Mouse (Mus musculus): ENCODE measurements around the gene Timp4. TPM values are rescaled to one million over a fixed set of nuclear protein-coding genes. Genes with fewer than 3 reads are reported as not detected.
"Not testable (repeated sequence)": the region's sequence is repeated elsewhere in the genome, so short reads cannot be mapped to it uniquely, and the experiment has no call there.

The Timp4 gene
- polyA plus RNA-seq, 1 experiment = 3.1 TPM

DNA sequence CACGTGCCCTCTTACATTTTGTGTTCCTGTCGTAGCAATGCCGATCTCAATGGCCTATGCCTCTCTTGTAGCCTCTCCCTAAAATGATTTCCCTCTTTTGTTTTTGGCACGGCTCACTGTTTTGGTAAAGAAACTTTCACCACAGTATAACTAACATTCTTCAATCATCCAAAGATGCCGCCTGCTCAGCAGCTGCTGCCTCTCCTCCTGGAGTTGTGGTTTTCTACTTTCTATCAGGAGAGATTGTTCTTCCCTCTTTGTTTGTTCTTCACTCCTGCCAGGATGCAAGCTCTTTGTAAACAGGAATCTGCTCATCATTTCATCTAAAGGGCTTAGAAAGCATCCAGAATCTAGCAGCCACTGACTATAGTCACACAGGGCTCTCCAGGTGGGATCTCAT, 14.8 kb upstream of the Timp4 start:
- H3K4me3 ChIP-seq (replicated peaks; ENCODE audit: extremely low read depth, low read depth, low read length) = no peak overlapping the region
- DNase-seq = no peak
- TF ChIP-seq CTCF (IDR thresholded peaks at IDR 0.05; ENCODE audit: insufficient read depth, low read length) = no peak
- no peaks in the 10 kb centered on the region for H3K4me1 ChIP-seq (ENCODE audit: control insufficient read depth, insufficient read depth, low read length)
- 65% methylated on average over 5 of the region's 5 CpGs for WGBS

DNA sequence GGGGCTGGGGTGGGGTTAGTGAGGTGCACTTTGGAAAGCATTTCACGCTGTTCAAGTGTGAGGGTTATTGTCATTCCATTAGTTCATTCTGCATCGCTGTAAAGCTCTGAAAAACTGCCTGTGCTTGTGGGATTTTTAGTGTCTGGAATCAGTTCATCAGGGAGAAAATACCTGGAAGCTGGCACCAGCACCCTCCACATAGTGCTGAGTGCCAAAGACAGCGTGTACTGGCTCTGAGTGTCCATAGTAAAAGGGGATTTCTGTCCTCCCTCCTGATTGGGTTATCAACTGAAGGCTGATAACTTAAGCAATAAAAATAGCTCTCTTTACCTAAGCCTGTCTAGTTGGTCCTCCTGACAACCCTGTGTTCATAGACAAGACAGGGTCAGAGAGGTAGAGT, 8.5 kb upstream of the Timp4 start:
- TF ChIP-seq CTCF (IDR thresholded peaks at IDR 0.05; ENCODE audit: insufficient read depth, low read length) (no peak), POLR2A (IDR thresholded peaks at IDR 0.05; ENCODE audit: borderline replicate concordance, extremely low read depth, low read depth, low read length) (no peak)
- Histone ChIP-seq H3K4me1 (ENCODE audit: control insufficient read depth, insufficient read depth, low read length) (no peaks in the 10 kb centered on the region), H3K4me3 (replicated peaks; ENCODE audit: extremely low read depth, low read depth, low read length) (no peak overlapping the region)
- 81% methylated on average over 3 of the region's 3 CpGs for WGBS
- DNase-seq = no peak

DNA sequence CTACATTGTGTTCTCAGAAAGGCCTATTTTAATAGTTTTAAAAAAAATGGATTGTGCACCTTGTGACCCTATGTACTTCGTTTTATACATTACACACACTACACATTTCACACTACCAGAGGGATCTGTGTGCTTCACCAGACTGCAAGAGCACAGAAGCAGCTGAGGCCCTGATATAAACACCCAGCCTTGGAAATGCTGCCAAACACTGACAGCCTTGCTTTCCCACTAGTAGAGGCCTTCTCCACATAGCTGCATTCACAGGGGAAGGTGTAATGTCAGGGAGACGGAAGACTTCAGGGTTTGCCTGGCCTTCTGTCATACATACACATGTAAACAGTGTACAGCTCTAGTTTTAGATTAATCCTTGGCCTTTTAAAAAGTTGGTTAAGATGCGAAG, 3.2 kb upstream of the Timp4 start:
- H3K4me3 ChIP-seq (replicated peaks; ENCODE audit: extremely low read depth, low read depth, low read length) = no peak overlapping the region
- TF ChIP-seq CTCF (IDR thresholded peaks at IDR 0.05; ENCODE audit: insufficient read depth, low read length) (no peak), POLR2A (IDR thresholded peaks at IDR 0.05; ENCODE audit: borderline replicate concordance, extremely low read depth, low read depth, low read length) (no peak)
- no peak for DNase-seq
- H3K4me1 ChIP-seq (ENCODE audit: control insufficient read depth, insufficient read depth, low read length) = peaks cover 4% of the 10 kb centered on the region; the same call in 1 of the 2 replicates
- 83% methylated on average over 3 of the region's 3 CpGs for WGBS

DNA sequence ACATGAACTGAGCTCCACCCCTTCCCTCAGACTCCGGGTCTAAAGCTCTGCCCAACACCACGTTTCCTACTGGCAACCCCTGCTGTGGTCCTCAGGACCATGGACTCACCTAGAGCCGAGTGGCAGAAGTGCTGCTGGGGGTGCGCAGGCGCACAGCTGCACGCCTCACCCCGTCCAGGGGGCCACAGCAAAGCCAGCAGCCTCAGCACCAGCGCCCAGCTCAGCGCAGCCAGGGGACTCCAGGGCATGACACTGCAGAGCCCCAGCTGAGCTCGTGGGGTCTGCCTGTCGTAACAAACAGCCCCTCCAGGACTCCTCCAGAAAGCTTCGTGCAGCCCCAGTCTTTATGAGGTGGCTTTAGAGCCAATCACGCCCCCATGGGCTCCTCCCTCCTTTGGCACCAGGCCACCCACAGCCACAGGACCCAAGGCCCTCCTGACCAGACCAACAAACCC, 447 bp downstream of the Timp4 start:
- H3K4me3 ChIP-seq (replicated peaks; ENCODE audit: extremely low read depth, low read depth, low read length) = no peak overlapping the region
- WGBS = 20% methylated on average over 13 of the region's 13 CpGs
- peaks cover 4% of the 10 kb centered on the region; the same call in 1 of the 2 replicates for H3K4me1 ChIP-seq (ENCODE audit: control insufficient read depth, insufficient read depth, low read length)
- no peak for TF ChIP-seq POLR2A (IDR thresholded peaks at IDR 0.05; ENCODE audit: borderline replicate concordance, extremely low read depth, low read depth, low read length)
- DNase-seq = no peak

DNA sequence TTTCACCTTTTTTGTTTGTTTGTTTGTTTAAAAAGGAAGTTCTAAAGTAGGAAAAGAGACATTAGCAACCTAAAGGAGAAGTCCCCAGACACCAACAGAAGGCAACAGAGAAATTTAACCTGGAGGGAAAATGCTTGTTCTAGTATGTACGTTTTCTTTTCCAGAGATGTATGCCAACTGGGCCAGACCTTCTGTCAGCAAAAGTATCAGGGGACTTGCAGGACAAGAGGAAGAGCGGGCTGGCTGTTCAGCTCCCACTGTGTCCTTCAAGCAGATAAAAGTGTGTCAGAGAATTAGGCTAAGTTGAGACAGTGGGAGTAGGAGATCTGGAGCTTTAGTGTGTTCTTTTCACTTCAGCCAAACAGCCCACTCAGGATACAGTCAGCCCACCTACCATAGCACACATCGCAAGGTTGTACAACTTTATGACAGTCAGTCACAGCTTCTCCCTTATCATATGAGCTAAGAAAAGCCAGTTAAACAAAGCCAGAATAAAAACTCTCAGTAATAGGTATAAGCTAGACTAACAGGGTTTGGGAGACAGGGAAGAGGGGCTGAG, 6.4 kb downstream of the Timp4 start:
- WGBS = 83% methylated on average over 3 of the region's 3 CpGs
- Histone ChIP-seq H3K4me3 (replicated peaks; ENCODE audit: extremely low read depth, low read depth, low read length) (no peak overlapping the region), H3K4me1 (ENCODE audit: control insufficient read depth, insufficient read depth, low read length) (no peaks in the 10 kb centered on the region)
- DNase-seq = no peak
- TF ChIP-seq CTCF (IDR thresholded peaks at IDR 0.05; ENCODE audit: insufficient read depth, low read length) (no peak), POLR2A (IDR thresholded peaks at IDR 0.05; ENCODE audit: borderline replicate concordance, extremely low read depth, low read depth, low read length) (no peak)

DNA sequence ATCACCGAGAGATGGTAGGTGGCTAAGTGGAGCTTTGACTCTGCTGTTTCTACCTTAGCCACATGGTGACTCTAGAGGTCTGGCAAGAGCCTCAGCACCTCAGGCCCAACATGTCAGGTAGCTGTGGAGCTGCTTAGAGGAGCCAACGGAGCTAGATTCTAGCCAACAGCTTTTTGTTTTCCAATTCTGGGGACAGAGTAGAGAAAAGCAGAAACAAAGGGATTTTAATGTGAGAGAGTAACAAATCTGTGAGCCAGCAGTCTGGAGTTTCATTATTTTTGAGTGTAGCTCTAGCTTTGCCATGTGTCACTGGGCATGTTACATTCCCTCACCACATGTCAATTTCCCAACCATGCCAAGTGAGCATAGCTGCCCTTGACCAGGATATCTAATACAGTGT, 7.8 kb downstream of the Timp4 start:
- WGBS = 75% methylated on average over 2 of the region's 2 CpGs
- DNase-seq = no peak

DNA sequence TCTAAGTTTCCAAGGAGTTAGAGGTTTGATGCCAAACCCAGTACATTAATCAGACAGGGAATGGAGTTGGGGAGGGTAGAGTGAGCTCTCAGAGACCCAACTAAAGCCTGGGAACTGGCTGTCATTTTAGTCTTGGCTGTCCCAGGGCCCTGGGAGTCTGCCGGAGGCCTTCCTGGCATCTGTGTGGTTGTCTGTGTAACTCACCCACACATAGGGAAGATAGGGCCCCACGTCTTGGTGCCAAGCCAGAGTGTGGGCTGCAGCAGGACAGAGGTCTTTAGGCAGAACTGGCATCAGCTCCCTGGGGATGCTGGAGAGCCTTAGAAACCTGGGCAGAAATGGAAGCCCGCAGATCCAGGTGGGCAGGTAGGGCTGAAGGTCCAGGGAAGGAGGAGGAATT, 10.1 kb downstream of the Timp4 start:
- no peak for TF ChIP-seq POLR2A (IDR thresholded peaks at IDR 0.05; ENCODE audit: borderline replicate concordance, extremely low read depth, low read depth, low read length)
- no peak for TF ChIP-seq CTCF (IDR thresholded peaks at IDR 0.05; ENCODE audit: insufficient read depth, low read length)
- H3K4me1 ChIP-seq (ENCODE audit: control insufficient read depth, insufficient read depth, low read length) = 0 out of 2 replicates have a peak, but pooled peaks cover 3% of the 10 kb centered on the region
- no peak for DNase-seq
- WGBS = 75% methylated on average over 3 of the region's 3 CpGs
- no peak overlapping the region for H3K4me3 ChIP-seq (replicated peaks; ENCODE audit: extremely low read depth, low read depth, low read length)

More for the DNA sequence above, 7.8 kb downstream of the Timp4 start:
- H3K4me1 ChIP-seq (ENCODE audit: control insufficient read depth, insufficient read depth, low read length) = no peaks in the 10 kb centered on the region
- no peak overlapping the region for H3K4me3 ChIP-seq (replicated peaks; ENCODE audit: extremely low read depth, low read depth, low read length)
- TF ChIP-seq CTCF (IDR thresholded peaks at IDR 0.05; ENCODE audit: insufficient read depth, low read length) (no peak), POLR2A (IDR thresholded peaks at IDR 0.05; ENCODE audit: borderline replicate concordance, extremely low read depth, low read depth, low read length) (no peak)

DNA sequence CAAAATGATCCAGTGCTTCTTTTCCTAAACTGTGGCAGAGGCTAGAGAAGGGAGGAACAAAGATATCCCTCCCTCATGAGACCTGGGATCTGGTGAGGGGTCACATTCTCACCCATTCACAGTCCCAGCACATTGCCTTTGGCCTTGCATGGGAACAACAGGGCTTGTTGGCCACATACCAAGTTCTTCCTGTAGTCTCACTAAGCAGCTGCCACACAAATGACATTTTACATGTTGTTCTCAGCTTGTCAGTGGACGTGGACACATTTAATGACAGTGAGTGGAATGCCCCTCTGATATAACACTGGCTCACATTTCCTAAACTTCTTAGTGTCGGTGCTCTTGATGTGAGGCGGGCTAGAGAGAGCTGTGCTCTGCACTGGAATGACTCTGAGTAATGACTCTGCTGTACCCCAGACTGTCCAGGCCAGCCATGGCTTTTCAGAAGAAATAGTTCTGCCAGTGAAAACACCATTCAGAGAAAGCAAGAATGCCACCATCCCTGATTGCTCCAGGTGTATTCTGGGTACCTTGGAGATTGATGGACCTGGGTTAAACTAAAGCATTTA, 10.8 kb downstream of the Timp4 start:
- H3K4me1 ChIP-seq (ENCODE audit: control insufficient read depth, insufficient read depth, low read length) = 0 out of 2 replicates have a peak, but pooled peaks cover 3% of the 10 kb centered on the region
- TF ChIP-seq POLR2A (IDR thresholded peaks at IDR 0.05; ENCODE audit: borderline replicate concordance, extremely low read depth, low read depth, low read length) (no peak), CTCF (IDR thresholded peaks at IDR 0.05; ENCODE audit: insufficient read depth, low read length) (no peak)
- 72% methylated on average over 3 of the region's 3 CpGs for WGBS
- no peak overlapping the region for H3K4me3 ChIP-seq (replicated peaks; ENCODE audit: extremely low read depth, low read depth, low read length)
- DNase-seq = no peak

DNA sequence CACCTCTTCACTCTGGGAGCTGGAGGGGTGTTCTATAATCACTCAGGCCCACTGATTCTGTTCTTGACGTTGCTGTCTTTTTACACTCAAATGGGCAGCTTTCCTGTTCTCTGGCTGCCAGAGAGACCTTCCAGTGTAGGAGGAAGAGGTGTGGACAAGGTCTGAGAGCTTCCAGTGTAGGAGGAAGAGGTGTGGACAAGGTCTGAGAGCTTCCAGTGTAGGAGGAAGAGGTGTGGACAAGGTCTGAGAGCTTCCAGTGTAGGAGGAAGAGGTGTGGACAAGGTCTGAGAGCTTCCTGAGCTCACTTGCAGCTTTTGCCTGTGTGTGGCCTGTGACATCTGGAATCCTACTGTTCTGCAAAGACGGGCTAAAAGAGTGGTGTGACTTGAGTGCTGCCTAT, 11.6 kb downstream of the Timp4 start:
- H3K4me3 ChIP-seq (replicated peaks; ENCODE audit: extremely low read depth, low read depth, low read length); DNase-seq; H3K4me1 ChIP-seq (ENCODE audit: control insufficient read depth, insufficient read depth, low read length): not testable (repeated sequence)
- 34% methylated on average over 2 of the region's 2 CpGs for WGBS

DNA sequence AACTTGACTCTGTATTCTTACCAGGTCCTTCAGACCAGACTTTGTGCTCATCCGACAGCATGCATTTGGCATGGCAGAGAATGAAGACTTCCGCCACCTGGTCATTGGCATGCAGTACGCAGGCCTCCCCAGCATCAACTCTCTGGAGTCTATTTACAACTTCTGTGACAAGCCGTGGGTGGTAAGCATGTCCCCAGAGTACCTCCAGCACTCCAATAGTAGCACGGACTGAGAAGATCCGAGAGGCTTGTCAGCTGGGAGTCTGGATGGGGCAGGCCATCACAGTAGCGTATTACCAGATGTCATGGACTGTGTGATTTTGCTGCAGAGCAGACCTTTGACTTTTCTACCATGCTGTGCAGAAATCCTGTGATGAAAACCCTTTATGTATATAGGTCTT, 12.7 kb downstream of the Timp4 start:
- Histone ChIP-seq H3K4me3 (replicated peaks; ENCODE audit: extremely low read depth, low read depth, low read length) (no peak overlapping the region), H3K4me1 (ENCODE audit: control insufficient read depth, insufficient read depth, low read length) (0 out of 2 replicates have a peak, but pooled peaks cover 3% of the 10 kb centered on the region)
- 86% methylated on average over 7 of the region's 7 CpGs for WGBS
- TF ChIP-seq CTCF (IDR thresholded peaks at IDR 0.05; ENCODE audit: insufficient read depth, low read length) (no peak), POLR2A (IDR thresholded peaks at IDR 0.05; ENCODE audit: borderline replicate concordance, extremely low read depth, low read depth, low read length) (no peak)
- no peak for DNase-seq

Data from lung, adult 2 months (tissue).